Mouse (Mus musculus) gastrocnemius, adult 18-20 months (tissue): Measurements from ENCODE around the gene Megf11. TPM values are rescaled to one million over a fixed set of nuclear protein-coding genes. Genes with fewer than 3 reads are reported as not detected.
"Not testable (repeated sequence)": the region's sequence is repeated elsewhere in the genome, so short reads cannot be mapped to it uniquely, and the experiment has no call there.

Experiments
- DNase-seq: peaks from one replicate; pipeline ENCODE4 v3.0.0; 2021; ENCODE audit warnings: low spot score
- total RNA-seq, 2 experiments: library from RNA; stranded (reverse); gene quantifications; 2 replicates each; pipeline ENCODE4 v1.2.3; 2021

Gene Megf11
- total RNA-seq, 2 experiments from 2014 or later: 0.45 to 0.59 TPM

- DNase-seq: no peak
These were observed 311.6 kb downstream of the Megf11 start for GRCm38 (mm10) chr9:64697006-64697405.

GRCm38 (mm10) chr9:64697677-64698076 lies 312.3 kb downstream of the Megf11 start:
- no peak for DNase-seq

GRCm38 (mm10) chr9:64698586-64698985 lies 313.2 kb downstream of the Megf11 start:
- no peak for DNase-seq

- no peak for DNase-seq
These were observed 315.3 kb downstream of the Megf11 start for GRCm38 (mm10) chr9:64700451-64701311.

DNA sequence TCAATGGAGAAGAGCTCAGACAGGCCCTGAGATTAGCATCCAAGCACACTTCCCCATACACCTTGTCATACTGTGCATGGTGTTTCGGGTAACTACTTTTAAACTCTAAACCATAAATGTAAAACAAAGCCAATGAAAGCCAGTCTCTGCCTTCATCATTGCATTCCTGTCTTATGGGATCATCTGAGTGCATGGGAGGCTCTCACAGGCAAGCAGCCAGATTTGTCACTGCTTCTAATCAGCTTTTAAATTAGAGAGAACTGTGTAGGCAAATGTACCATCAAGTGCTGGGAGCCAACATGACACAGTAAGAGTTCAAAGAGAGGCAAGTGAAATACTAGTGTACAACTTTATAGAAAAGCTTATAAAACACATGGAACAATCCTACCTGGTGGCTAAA lies 316.2 kb downstream of the Megf11 start:
- DNase-seq: no peak

DNA sequence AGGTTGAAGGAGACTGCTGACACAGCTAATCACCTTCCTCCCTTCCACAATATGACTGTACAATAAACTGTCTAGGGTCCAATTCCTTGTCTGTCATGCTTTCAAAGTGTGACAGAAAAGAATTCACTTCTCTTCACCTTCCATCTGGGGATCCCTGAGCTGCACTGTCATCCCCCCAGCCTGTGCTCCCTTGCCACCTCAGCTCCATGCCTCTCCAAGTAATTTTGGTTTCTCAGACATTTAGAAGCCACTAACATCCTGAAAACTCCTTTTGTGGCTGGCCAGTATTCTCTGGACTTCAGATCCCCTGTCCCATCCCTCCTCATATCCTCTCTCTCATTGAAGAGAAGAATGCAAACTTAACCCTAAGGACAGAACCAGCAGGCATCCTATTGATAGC lies 317.0 kb downstream of the Megf11 start:
- no peak for DNase-seq

GRCm38 (mm10) chr9:64702937-64703336 lies 317.5 kb downstream of the Megf11 start:
- DNase-seq: peak; percentile 15

DNA sequence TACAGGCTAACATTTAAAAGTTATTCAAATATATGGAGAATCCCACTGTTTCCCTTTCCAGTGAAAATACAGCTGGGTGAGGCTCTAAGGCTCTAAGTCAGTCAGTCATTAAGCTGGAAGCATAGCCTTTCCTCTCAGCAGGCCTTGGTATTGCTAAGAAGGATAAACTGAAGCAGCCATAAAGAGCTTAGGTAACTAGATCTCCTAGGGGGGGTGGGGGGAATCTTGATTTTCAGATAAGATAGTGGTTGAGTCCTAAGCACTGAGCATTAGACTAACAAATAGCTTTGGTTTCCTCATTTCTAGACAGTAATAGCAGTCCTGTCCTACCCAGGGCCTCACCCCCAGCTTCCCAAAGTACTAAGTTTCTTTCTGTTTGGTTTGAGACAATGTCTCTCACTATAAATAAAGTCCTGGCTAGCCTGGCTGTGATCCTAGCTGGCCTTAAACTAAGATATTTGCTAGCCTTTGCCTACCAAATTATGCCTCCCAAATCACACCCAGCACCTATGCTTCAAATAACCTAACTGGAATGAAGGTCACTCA lies 318.1 kb downstream of the Megf11 start:
- no peak for DNase-seq

DNA sequence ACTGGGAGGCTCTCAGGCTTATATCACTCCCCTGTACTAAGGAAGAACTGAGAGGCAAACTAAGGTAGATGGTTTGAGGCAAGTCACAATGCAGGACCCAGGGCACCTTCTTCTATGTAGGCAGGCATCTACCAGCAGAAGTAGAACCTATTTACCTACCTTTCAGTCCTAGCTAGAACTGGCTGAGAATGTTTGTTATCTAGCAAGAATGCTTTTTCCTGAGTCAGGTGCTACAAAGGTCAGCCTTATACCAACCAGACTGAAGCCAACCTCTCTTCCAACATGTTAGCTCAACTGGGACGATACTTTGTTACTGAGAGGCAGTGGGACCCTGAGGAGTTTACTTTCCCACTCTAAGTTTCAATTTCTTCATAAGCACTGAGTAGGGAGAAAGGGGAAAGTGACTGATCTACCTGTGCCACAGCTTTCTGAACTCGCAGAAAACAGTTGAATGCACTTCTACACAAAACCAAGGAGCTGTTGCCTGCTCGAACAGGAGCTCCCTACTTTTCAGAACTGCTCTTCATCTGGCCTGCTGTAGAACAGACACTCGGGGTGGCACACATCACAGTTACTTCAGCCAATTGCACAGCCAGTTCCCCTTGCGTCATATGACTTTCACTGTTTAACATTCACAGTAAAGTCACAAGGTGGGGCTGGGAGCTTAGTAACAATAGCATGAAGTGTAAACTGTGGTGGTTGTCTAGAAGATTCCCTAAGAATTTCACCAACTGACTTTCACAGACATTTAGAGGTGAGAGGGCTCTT lies 318.8 kb downstream of the Megf11 start:
- DNase-seq: no peak

DNA sequence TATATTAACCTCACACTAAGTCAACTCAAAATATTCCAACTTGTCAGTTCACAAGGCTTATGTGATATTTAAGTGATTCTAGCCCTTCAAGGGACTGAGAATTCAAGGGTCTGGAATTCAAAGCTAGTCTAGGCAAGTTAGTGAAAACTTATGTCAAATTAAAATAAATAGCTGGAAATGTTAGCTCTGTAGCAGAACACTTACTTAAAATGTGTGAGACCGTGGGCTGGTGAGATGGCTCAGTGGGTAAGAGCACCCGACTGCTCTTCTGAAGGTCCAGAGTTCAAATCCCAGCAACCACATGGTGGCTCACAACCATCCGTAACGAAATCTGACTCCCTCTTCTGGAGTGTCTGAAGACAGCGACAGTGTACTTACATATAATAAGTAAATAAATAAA lies 324.9 kb downstream of the Megf11 start:
- DNase-seq: not testable (repeated sequence)

GRCm38 (mm10) chr9:64719526-64720163 lies 334.2 kb downstream of the Megf11 start:
- DNase-seq: no peak

DNA sequence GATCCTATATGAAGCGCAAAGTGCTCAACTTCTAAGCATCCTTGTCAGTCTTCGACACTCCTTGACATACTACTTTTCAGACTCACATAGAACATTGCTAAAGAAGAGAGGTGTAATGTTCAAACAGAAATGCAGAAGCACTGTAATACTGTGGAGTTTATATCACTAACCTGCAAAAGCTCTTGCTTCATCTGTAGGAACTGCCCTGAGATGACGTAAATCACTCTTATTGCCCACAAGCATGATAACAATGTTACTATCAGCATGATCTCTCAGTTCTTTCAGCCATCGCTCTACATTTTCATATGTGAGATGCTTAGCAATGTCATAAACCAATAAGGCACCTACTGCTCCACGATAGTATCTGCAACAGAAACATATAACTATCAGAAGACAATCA lies 341.0 kb downstream of the Megf11 start:
- no peak for DNase-seq

GRCm38 (mm10) chr9:64731029-64731560 lies 345.7 kb downstream of the Megf11 start:
- no peak for DNase-seq

- no peak for DNase-seq
These were observed 348.7 kb downstream of the Megf11 start for GRCm38 (mm10) chr9:64734166-64734565.

DNA sequence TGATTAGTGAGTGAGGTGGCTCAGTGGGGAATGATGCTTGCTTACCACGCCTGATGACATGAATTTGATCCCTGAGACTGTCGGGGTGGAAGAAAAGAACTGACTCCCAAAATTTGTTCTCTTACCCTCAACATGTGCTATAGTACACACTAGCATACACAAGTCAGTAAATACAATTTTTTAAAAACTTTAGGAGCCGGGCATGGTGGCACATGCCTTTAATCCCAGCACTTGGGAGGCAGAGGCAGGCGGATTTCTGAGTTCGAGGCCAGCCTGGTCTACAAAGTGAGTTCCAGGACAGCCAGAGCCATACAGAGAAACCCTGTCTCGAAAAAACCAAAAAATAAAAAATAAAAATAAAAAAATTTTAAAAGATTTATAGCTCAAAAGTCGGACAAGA lies 349.6 kb downstream of the Megf11 start:
- not testable (repeated sequence) for DNase-seq

DNA sequence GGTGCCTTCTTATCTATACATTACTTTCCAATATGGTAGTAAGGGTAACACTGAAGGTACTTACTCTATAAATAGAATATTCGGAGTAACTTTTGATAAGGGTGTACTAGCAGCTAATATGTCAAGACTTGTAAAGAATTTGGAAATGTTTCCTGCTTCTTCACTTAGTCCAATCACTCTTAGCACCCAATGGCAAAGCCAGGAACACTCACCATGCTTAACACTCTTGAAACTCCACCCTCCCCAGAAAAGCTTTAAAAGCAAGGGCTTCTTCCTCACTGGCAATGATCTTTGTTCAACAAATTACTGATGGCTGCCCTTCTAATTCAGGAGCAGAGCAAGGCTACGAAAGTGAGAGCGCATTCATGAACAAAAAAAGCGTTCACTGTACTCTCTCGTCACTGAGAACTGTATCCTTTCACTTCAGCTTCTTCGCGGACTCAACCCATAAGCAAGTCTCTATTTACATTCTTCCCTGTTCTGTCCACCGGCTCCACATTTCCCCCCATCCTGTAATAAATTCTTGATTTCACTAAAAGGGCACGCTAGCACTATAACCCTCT lies 350.7 kb downstream of the Megf11 start:
- peak; percentile 6 for DNase-seq

DNA sequence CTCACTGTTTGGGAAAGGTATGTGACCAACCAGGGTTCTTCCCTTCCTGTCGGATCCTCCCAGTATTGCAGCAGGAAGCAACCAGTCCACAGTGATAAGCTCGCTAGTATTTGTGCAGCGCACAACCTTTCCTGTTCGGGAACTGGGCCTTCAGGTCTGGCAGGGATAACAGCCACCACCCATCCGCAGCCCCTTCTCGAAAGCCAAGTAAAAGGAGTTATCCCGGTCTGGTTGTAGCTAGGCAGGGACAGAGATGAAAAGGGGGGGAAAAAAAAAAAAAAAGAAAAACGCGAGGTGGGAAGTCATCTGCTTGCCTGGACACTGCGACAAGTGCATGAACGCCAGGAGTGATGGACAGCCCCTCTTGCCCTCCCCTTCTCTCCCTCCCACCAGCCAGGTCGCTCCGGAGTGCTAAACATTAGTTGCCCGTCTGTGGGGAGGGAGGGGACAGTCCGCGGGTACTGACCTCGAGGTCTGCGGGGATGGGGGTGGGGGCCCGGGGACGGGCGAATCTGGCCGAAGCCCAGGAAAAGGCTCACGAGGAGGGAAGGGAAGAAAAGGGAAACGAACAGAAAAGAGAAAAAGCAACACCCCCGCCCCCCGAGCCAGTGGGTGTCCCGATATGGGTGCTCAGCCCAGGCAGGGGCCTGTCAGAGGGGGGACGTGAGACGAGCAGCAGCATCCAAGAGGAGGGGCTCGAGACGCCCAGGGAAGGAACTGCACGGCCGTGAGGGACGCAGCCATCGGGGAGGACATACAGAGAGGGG lies 351.4 kb downstream of the Megf11 start:
- peak; percentile 59 for DNase-seq

DNA sequence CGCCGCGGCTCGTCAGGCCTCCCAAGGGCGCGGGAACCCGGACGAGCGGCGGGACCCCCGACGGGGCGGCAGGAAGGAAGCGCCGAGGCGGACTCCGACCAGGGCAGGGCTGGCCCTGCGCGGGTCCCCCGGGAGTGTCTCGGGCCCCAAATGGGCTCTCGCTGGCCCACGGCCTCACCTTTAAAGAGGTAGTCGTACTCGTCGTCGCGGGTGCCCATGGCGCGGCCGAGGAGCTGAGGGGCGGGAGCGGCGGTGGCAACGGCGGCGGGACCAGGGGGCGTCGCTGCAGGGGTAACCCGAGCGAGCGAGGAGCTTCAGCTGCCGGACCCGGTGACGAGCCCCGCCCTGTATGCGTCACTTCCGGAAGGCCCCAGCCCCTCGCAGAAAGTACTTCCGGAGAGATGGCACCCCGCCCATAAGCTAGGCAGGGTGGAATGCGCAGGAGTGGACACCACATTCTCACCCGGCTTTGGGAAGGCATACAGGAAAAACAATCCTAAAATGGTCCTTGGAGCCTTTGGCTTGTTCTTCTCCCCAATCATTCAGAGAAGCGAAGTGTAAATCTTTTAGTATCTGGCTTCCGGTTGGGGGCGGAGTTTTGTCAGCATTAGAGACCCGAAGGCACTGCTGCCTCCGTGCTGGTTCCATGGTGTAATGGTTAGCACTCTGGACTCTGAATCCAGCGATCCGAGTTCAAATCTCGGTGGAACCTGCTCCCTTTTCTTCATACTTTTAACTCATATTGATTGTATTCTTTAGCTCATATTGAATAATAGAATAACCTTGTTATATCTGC lies 352.2 kb downstream of the Megf11 start, which contains the start of gene Rab11a:
Gene Rab11a, minus strand, starts transcription at position 353 of the 796 bp plus-strand sequence.
- peak; percentile 97 for DNase-seq

GRCm38 (mm10) chr9:64739001-64739400 lies 353.6 kb downstream of the Megf11 start:
- DNase-seq: no peak
